Mouse (Mus musculus): ENCODE measurements around the gene Icam5. TPM values are rescaled to one million over a fixed set of nuclear protein-coding genes. Genes with fewer than 3 reads are reported as not detected.

The Icam5 gene
- 0.09 and 0.10 TPM in 2 replicates for polyA plus RNA-seq (2015; fragmentation: Nextera tagmentation; extraction: Ambion mirVana)

GRCm38 (mm10) chr9:21031896-21032351 is at the start of gene Icam5:
Icam5 (plus strand) TSS chr9:21032073.
- no peaks in the 10 kb centered on the region for H3K36me3 ChIP-seq (ENCODE audit: control insufficient read depth, insufficient read depth, low read length)
- ATAC-seq: peak; percentile 1; the same call in 1 of the 2 replicates
- WGBS: under 1% methylated on average over 34 of the region's 35 CpGs
- no peaks in the 10 kb centered on the region for H3K9me3 ChIP-seq (ENCODE audit: control insufficient read depth, low read length)
- peak within 1 kb of the TSS; percentile 59; the same call in 1 of the 2 replicates for H3K9ac ChIP-seq (ENCODE audit: low read depth, low read length)
- H3K27ac ChIP-seq (ENCODE audit: low read length): no peak within 1 kb of the TSS
- peaks cover 47% of the 10 kb centered on the region for H3K4me1 ChIP-seq (ENCODE audit: control insufficient read depth, insufficient read depth, low read length)
- peaks cover 56% of the 10 kb centered on the region for H3K27me3 ChIP-seq (replicated peaks; ENCODE audit: control insufficient read depth, insufficient read depth, low read length)
- peak within 1 kb of the TSS; percentile 62 for H3K4me3 ChIP-seq (ENCODE audit: low read length)
- peak within 1 kb of the TSS; percentile 98 for H3K4me2 ChIP-seq (ENCODE audit: low read depth, low read length)

- Histone ChIP-seq H3K9ac (ENCODE audit: low read depth, low read length) (no peak overlapping the region), H3K4me2 (ENCODE audit: low read depth, low read length) (no peak overlapping the region), H3K4me1 (ENCODE audit: control insufficient read depth, insufficient read depth, low read length) (peaks cover 8% of the 10 kb centered on the region), H3K27ac (ENCODE audit: low read length) (no peak overlapping the region), H3K27me3 (replicated peaks; ENCODE audit: control insufficient read depth, insufficient read depth, low read length) (no peaks in the 10 kb centered on the region), H3K36me3 (ENCODE audit: control insufficient read depth, insufficient read depth, low read length) (no peaks in the 10 kb centered on the region), H3K9me3 (ENCODE audit: control insufficient read depth, low read length) (no peaks in the 10 kb centered on the region), H3K4me3 (ENCODE audit: low read length) (no peak overlapping the region)
- no peak for ATAC-seq
- 74% methylated on average over 3 of the region's 3 CpGs for WGBS
Measured at GRCm38 (mm10) chr9:20982171-20982570, 49.7 kb upstream of the Icam5 start.

- no peak for ATAC-seq
- Histone ChIP-seq H3K4me2 (ENCODE audit: low read depth, low read length) (no peak overlapping the region), H3K9me3 (ENCODE audit: control insufficient read depth, low read length) (no peaks in the 10 kb centered on the region), H3K36me3 (ENCODE audit: control insufficient read depth, insufficient read depth, low read length) (no peaks in the 10 kb centered on the region), H3K27me3 (replicated peaks; ENCODE audit: control insufficient read depth, insufficient read depth, low read length) (no peaks in the 10 kb centered on the region), H3K9ac (ENCODE audit: low read depth, low read length) (no peak overlapping the region), H3K27ac (ENCODE audit: low read length) (no peak overlapping the region), H3K4me3 (ENCODE audit: low read length) (no peak overlapping the region), H3K4me1 (ENCODE audit: control insufficient read depth, insufficient read depth, low read length) (peaks cover 6% of the 10 kb centered on the region)
- WGBS: 38% methylated on average over 5 of the region's 5 CpGs
Measured at GRCm38 (mm10) chr9:20983169-20983568, 48.7 kb upstream of the Icam5 start.

GRCm38 (mm10) chr9:20986952-20987686 is 44.8 kb upstream of the Icam5 start:
- H3K9ac ChIP-seq (ENCODE audit: low read depth, low read length): no peak overlapping the region
- WGBS: 52% methylated on average over 15 of the region's 15 CpGs
- H3K36me3 ChIP-seq (ENCODE audit: control insufficient read depth, insufficient read depth, low read length): no peaks in the 10 kb centered on the region
- peak overlapping the region; percentile 80 for H3K27ac ChIP-seq (ENCODE audit: low read length)
- H3K27me3 ChIP-seq (replicated peaks; ENCODE audit: control insufficient read depth, insufficient read depth, low read length): no peaks in the 10 kb centered on the region
- H3K9me3 ChIP-seq (ENCODE audit: control insufficient read depth, low read length): no peaks in the 10 kb centered on the region
- H3K4me2 ChIP-seq (ENCODE audit: low read depth, low read length): no peak overlapping the region
- H3K4me3 ChIP-seq (ENCODE audit: low read length): no peak overlapping the region
- peak; percentile 88 for ATAC-seq
- H3K4me1 ChIP-seq (ENCODE audit: control insufficient read depth, insufficient read depth, low read length): no peaks in the 10 kb centered on the region

- H3K9ac ChIP-seq (ENCODE audit: low read depth, low read length): no peak overlapping the region
- H3K4me2 ChIP-seq (ENCODE audit: low read depth, low read length): no peak overlapping the region
- no peaks in the 10 kb centered on the region for H3K36me3 ChIP-seq (ENCODE audit: control insufficient read depth, insufficient read depth, low read length)
- H3K4me1 ChIP-seq (ENCODE audit: control insufficient read depth, insufficient read depth, low read length): peaks cover 6% of the 10 kb centered on the region; the same call in 1 of the 2 replicates
- WGBS: 29% methylated on average over 7 of the region's 7 CpGs
- no peak overlapping the region for H3K4me3 ChIP-seq (ENCODE audit: low read length)
- H3K9me3 ChIP-seq (ENCODE audit: control insufficient read depth, low read length): no peaks in the 10 kb centered on the region
- no peak overlapping the region for H3K27ac ChIP-seq (ENCODE audit: low read length)
- H3K27me3 ChIP-seq (replicated peaks; ENCODE audit: control insufficient read depth, insufficient read depth, low read length): no peaks in the 10 kb centered on the region
- ATAC-seq: no peak
Measured at GRCm38 (mm10) chr9:20987953-20988352, 43.9 kb upstream of the Icam5 start.

- Histone ChIP-seq H3K9ac (ENCODE audit: low read depth, low read length) (0 out of 2 replicates have a peak overlapping the region, but pooled peaks have one; percentile 0), H3K4me3 (ENCODE audit: low read length) (no peak overlapping the region), H3K36me3 (ENCODE audit: control insufficient read depth, insufficient read depth, low read length) (no peaks in the 10 kb centered on the region), H3K4me2 (ENCODE audit: low read depth, low read length) (peak overlapping the region; percentile 8; the same call in 1 of the 2 replicates), H3K27me3 (replicated peaks; ENCODE audit: control insufficient read depth, insufficient read depth, low read length) (no peaks in the 10 kb centered on the region), H3K4me1 (ENCODE audit: control insufficient read depth, insufficient read depth, low read length) (peaks cover 14% of the 10 kb centered on the region), H3K27ac (ENCODE audit: low read length) (no peak overlapping the region), H3K9me3 (ENCODE audit: control insufficient read depth, low read length) (no peaks in the 10 kb centered on the region)
- ATAC-seq: no peak
- WGBS: 7% methylated on average over 10 of the region's 10 CpGs
Measured at GRCm38 (mm10) chr9:20990861-20991260, 41.0 kb upstream of the Icam5 start.

DNA sequence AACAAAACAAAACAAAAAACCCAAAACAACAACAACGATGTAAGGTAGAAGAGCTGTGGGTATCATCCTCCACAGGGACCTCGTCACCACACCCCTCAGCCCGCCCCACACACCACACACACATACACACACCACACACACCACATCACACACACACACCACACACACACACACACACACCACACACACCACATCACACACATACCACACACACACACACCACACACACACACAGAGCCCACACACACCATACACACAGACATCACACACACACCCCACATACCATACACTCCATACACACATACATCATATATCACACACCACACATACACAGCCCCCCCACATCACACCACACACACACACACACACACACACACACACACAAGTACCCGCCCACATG is 40.3 kb upstream of the Icam5 start:
- Histone ChIP-seq H3K27ac (ENCODE audit: low read length) (no peak overlapping the region), H3K4me2 (ENCODE audit: low read depth, low read length) (no peak overlapping the region), H3K9ac (ENCODE audit: low read depth, low read length) (no peak overlapping the region), H3K4me3 (ENCODE audit: low read length) (no peak overlapping the region), H3K36me3 (ENCODE audit: control insufficient read depth, insufficient read depth, low read length) (no peaks in the 10 kb centered on the region), H3K4me1 (ENCODE audit: control insufficient read depth, insufficient read depth, low read length) (peaks cover 14% of the 10 kb centered on the region), H3K9me3 (ENCODE audit: control insufficient read depth, low read length) (no peaks in the 10 kb centered on the region), H3K27me3 (replicated peaks; ENCODE audit: control insufficient read depth, insufficient read depth, low read length) (no peaks in the 10 kb centered on the region)
- no peak for ATAC-seq
- WGBS: 98% methylated on average over 4 of the region's 4 CpGs

DNA sequence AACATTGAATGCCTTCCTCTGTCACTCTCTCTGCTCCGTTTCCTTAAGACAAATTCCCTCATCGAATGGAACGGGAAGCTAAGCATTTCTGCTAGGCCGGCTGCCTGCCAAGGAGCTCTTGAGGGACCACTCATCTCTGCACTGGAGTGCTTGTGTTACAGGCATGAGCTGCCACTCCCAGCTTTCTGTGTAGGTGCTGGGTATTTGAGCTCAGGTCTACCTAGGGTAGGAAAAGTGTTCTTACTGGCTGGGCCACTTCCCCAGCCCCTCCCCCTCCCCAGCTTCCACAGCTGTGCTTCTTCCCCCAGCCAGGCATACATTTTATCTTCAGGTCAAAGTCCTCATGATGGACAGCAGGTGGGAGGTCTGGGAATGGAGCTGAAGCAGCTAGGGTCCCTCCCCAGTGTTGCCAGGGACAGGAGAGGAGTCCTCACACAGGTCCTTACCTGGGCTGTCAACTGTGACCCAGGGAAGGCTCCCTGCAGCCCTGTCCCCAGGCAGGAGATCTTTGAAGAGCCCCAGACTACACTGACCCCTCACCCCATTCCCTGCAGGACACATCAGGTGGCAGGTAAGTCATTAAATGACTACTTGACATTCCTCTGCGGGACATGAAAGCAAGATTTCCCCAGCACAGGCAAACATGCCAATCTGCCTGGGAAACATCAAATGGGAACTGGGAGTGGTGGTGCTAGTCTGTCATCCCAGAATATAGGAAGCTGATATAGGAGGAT is 38.5 kb upstream of the Icam5 start:
- Histone ChIP-seq H3K4me1 (ENCODE audit: control insufficient read depth, insufficient read depth, low read length) (peaks cover 14% of the 10 kb centered on the region), H3K36me3 (ENCODE audit: control insufficient read depth, insufficient read depth, low read length) (no peaks in the 10 kb centered on the region), H3K4me3 (ENCODE audit: low read length) (no peak overlapping the region), H3K27ac (ENCODE audit: low read length) (peak overlapping the region; percentile 68), H3K9ac (ENCODE audit: low read depth, low read length) (no peak overlapping the region; the same call in 1 of the 2 replicates), H3K27me3 (replicated peaks; ENCODE audit: control insufficient read depth, insufficient read depth, low read length) (no peaks in the 10 kb centered on the region), H3K4me2 (ENCODE audit: low read depth, low read length) (peak overlapping the region; percentile 11; the same call in 1 of the 2 replicates), H3K9me3 (ENCODE audit: control insufficient read depth, low read length) (no peaks in the 10 kb centered on the region)
- peak; percentile 82 for ATAC-seq
- WGBS: 26% methylated on average over 5 of the region's 5 CpGs

DNA sequence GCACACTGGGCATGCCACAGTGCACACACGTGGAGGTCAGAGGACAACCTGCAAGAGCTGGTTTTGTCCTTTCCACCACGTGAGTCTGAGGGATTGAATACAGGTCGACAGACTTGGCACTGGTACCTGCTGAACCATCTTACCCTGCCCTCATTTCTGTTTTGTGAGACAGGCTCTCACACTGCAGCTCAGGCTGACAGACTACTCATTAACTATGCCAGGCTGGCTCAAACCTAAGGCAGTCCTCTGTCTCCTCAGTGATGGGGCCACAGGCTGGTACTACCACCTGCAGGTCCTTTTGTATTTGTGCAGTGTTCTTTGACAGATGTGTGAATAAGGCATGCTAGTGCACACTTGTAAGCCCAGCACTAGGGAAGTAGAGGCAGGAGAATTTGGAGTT is 36.8 kb upstream of the Icam5 start:
- Histone ChIP-seq H3K4me1 (ENCODE audit: control insufficient read depth, insufficient read depth, low read length) (peaks cover 14% of the 10 kb centered on the region), H3K9me3 (ENCODE audit: control insufficient read depth, low read length) (no peaks in the 10 kb centered on the region), H3K9ac (ENCODE audit: low read depth, low read length) (no peak overlapping the region), H3K4me3 (ENCODE audit: low read length) (no peak overlapping the region), H3K4me2 (ENCODE audit: low read depth, low read length) (no peak overlapping the region), H3K27me3 (replicated peaks; ENCODE audit: control insufficient read depth, insufficient read depth, low read length) (no peaks in the 10 kb centered on the region), H3K36me3 (ENCODE audit: control insufficient read depth, insufficient read depth, low read length) (no peaks in the 10 kb centered on the region), H3K27ac (ENCODE audit: low read length) (no peak overlapping the region)
- 77% methylated on average over 3 of the region's 3 CpGs for WGBS
- ATAC-seq: no peak
